Mouse (Mus musculus) embryonic facial prominence, embryonic 11.5 days (tissue): Measurements from ENCODE around the gene Rufy1. TPM values are rescaled to one million over a fixed set of nuclear protein-coding genes. Genes with fewer than 3 reads are reported as not detected.

Experiments used
- ATAC-seq: fragments of 200-750 bp; cut with Nextera tagmentation; replicated peaks from 2 replicates; pipeline ENCODE4 v1.8.0; 2017; ENCODE audit warnings: low read depth; ENCODE audit not compliant: insufficient number of reproducible peaks, low FRiP score, low TSS enrichment
- DNase-seq: peaks from one replicate; pipeline ENCODE4 v3.0.0-alpha.2; 2015; ENCODE audit warnings: low spot score
- H3K27ac ChIP-seq: fragments of 300-500 bp; sonication (generic); replicated peaks from 2 replicates; pipeline ENCODE4 v1.5.1; 2014; ENCODE audit warnings: mild to moderate bottlenecking, low read depth, low read length, control low read depth
- H3K27me3 ChIP-seq: fragments of 300-500 bp; sonication (generic); 2 replicates; pipeline ENCODE4 v1.6.1; 2014; ENCODE audit warnings: mild to moderate bottlenecking, low read length, moderate library complexity, mixed read lengths; ENCODE audit not compliant: control insufficient read depth, insufficient read depth
- H3K36me3 ChIP-seq: fragments of 300-500 bp; sonication (generic); replicated peaks from 2 replicates; pipeline ENCODE4 v1.6.1; 2014; ENCODE audit warnings: low read depth, mild to moderate bottlenecking, low read length, moderate library complexity, mixed read lengths; ENCODE audit not compliant: control insufficient read depth, insufficient read depth
- H3K4me1 ChIP-seq: fragments of 300-500 bp; sonication (generic); 2 replicates; pipeline ENCODE4 v1.6.1; 2014; ENCODE audit warnings: low read length, mixed read lengths; ENCODE audit not compliant: control insufficient read depth, insufficient read depth
- H3K4me2 ChIP-seq: fragments of 300-500 bp; sonication (generic); 2 replicates; pipeline ENCODE4 v1.6.1; 2014; ENCODE audit warnings: low read depth, mild to moderate bottlenecking, control low read depth, low read length, moderate library complexity
- H3K4me3 ChIP-seq: fragments of 300-500 bp; sonication (generic); 2 replicates; pipeline ENCODE4 v1.5.1; 2014; ENCODE audit warnings: low read depth, low read length, control low read depth
- H3K9ac ChIP-seq: fragments of 300-500 bp; sonication (generic); replicated peaks from 2 replicates; pipeline ENCODE4 v1.6.1; 2014; ENCODE audit warnings: mild to moderate bottlenecking, control low read depth, low read length
- H3K9me3 ChIP-seq: fragments of 300-500 bp; sonication (generic); replicated peaks from 2 replicates; pipeline ENCODE4 v1.6.1; 2016; ENCODE audit warnings: mild to moderate bottlenecking, low read length, inconsistent platforms, mixed read lengths; ENCODE audit not compliant: control insufficient read depth
- WGBS: fragments of 180-500 bp; shearing (Covaris S2); extraction: QIAGEN DNeasy Blood & Tissue Kit; methylation state at CpG from one replicate; pipeline ENCODE4 v1.1.7; 2014; 5-methylcytosine and 5-hydroxymethylcytosine counted together
- polyA plus RNA-seq: library from polyadenylated mRNA; unstranded; fragments of >200 nt; fragmentation: Nextera tagmentation; extraction: Ambion mirVana; gene quantifications from 2 replicates; pipeline ENCODE4 v1.2.1, GENCODE M21; 2014

The Rufy1 gene
- polyA plus RNA-seq, 1 experiment from 2014 or later, result 24.4 TPM

DNA sequence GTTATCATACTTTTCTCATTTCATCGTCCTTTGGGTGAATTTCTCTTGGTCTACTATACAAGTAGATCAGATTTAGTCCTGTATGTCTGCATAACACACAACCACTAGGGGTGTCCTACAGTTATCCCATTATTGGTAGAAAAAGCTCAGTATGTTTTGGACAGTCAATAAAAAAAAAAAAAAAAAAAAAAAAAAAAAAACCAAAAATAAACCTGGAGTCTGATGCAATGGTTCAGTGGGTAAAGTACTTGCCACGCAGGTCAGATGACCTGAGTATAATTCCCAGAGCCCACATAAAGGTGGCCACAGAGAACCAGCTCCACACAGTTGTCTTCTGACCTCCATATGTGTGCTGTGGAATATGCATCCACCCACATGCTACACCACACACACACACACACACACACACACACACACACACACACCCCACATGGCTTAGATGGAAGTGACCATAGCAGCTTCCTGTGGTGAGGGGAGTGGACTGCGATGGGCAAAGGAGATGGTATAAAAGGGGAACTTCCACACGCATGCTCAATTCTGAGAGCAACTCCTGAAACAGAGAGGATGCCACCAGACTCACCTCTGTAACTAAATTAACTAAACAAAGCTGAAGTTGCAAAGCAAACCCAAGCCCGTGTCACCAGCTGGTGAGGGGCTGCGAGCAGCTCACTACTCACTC, 15.2 kb downstream of the Rufy1 start:
- Histone ChIP-seq H3K36me3 (no peaks in the 10 kb centered on the region; the same call in 1 of the 2 replicates), H3K27me3 (no peaks in the 10 kb centered on the region), H3K9me3 (no peaks in the 10 kb centered on the region), H3K4me3 (no peak overlapping the region), H3K4me1 (no peaks in the 10 kb centered on the region), H3K4me2 (no peak overlapping the region), H3K9ac (no peak overlapping the region), H3K27ac (no peak overlapping the region)
- WGBS, result 95% methylated on average over 6 of the region's 6 CpGs
- DNase-seq, result no peak
- ATAC-seq, result no peak

DNA sequence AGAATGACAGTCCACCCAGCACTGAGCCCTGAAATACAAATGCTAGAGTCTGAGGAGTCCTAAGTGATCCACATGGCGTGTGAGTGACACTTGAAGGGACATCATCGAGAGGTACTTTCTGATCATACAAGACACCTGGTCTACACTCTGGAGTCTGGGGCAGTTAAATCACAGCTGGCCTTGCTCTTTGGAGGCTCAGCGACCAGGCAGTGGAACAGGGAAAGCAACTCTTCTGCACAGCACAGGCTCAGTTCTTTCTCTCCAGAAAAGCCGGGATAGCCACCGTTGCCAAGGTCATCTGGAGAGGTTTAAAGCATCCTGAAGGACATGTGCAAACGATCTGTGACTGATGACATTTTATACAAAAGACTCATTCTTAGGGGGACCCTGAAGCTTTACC, 23.7 kb downstream of the Rufy1 start:
- Histone ChIP-seq H3K27ac (no peak overlapping the region), H3K4me2 (no peak overlapping the region), H3K36me3 (no peaks in the 10 kb centered on the region; the same call in 1 of the 2 replicates), H3K27me3 (no peaks in the 10 kb centered on the region), H3K9ac (no peak overlapping the region), H3K4me3 (no peak overlapping the region), H3K4me1 (no peaks in the 10 kb centered on the region), H3K9me3 (no peaks in the 10 kb centered on the region)
- DNase-seq (no peak), ATAC-seq (no peak)
- 46% methylated on average over 6 of the region's 6 CpGs for WGBS

DNA sequence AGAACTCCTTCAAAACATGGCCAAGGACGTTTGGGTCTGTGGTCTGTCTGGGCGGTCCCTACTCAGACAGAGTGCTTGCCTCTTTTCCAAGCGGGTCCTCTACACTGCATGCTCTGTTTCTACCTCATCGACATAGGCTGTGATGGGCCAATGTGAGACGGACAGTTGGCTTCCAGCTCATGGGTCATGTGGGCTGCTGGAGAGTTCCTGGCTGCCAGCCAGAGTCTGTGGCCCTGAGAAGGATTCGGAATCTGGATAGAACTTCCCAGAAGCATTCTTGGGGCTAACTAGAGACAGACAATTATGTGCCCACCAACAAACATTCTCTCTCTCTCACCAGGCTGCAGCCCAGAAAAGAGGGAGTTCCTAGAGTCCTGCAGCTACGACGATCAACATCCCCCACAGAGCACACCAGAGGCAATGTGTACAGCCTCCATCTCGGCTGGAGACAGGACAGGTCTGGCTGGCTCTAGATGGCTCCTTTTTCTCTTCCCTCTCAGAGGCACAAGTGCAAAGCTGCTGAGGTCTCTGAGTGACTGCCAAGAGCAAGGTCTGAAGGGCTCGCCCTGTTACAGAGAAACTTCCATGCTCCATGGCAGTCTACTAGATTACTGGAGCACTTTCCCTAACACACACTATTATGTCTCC, 27.4 kb downstream of the Rufy1 start:
- Histone ChIP-seq H3K36me3 (peaks cover 10% of the 10 kb centered on the region; the same call in 1 of the 2 replicates), H3K9ac (no peak overlapping the region), H3K4me3 (no peak overlapping the region), H3K27me3 (no peaks in the 10 kb centered on the region), H3K4me1 (no peaks in the 10 kb centered on the region), H3K27ac (no peak overlapping the region), H3K9me3 (no peaks in the 10 kb centered on the region), H3K4me2 (no peak overlapping the region)
- WGBS, result 81% methylated on average over 10 of the region's 10 CpGs
- DNase-seq, result no peak
- ATAC-seq, result no peak

DNA sequence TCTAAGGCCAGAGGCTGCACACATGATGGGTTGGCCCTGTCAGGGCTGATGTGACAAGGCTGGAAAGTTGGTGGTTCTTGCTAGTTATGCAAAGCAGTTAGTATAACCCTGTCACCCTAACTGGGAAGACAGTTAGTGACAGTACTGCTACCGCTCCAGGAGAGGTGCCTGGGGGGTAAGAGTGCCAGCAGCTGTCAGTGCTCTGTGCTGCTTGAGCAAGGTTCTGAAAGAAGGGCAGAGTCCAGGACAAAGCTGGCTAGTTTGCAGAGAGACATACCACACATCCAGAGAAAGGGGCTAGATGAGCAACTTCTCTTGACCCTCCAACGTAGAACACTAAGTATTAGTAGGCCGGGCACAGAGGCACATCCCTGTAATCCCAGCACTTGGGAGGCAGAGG, 28.4 kb downstream of the Rufy1 start:
- no peak overlapping the region for H3K9ac ChIP-seq
- no peak for DNase-seq

DNA sequence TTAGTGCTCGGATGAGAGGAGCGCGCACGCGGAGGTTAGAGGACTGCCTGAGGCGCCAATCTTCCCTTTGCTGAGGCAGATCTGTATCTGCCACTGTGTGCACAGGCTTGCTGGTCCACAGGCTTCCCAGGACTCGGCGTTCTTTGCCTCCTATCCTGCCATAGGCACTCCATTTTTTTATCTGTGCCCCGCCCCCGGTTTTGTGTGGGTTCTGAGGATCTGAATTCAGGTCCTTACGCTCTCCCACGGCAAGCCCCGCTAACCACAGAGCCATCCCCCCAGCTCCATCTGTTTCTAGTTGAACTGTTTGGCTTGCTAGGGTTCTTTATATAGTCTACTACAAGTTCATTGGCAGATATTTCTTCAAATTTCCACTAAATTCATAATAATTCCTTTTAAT, 32.1 kb downstream of the Rufy1 start:
- Histone ChIP-seq H3K4me2 (no peak overlapping the region), H3K9ac (no peak overlapping the region), H3K4me1 (no peaks in the 10 kb centered on the region), H3K9me3 (no peaks in the 10 kb centered on the region), H3K4me3 (no peak overlapping the region), H3K36me3 (peaks cover 10% of the 10 kb centered on the region; the same call in 1 of the 2 replicates), H3K27ac (no peak overlapping the region), H3K27me3 (no peaks in the 10 kb centered on the region)
- no peak for DNase-seq
- no peak for ATAC-seq
- WGBS, result 87% methylated on average over 13 of the region's 13 CpGs

More for the DNA sequence above, 28.4 kb downstream of the Rufy1 start:
- no peaks in the 10 kb centered on the region for H3K27me3 ChIP-seq
- no peak for ATAC-seq
- no peak overlapping the region for H3K4me2 ChIP-seq
- H3K36me3 ChIP-seq, result peaks cover 10% of the 10 kb centered on the region; the same call in 1 of the 2 replicates
- H3K4me3 ChIP-seq, result no peak overlapping the region
- WGBS, result 93% methylated on average over 3 of the region's 3 CpGs
- no peak overlapping the region for H3K27ac ChIP-seq
- H3K4me1 ChIP-seq, result no peaks in the 10 kb centered on the region
- no peaks in the 10 kb centered on the region for H3K9me3 ChIP-seq

GRCm38 (mm10) chr11:50397316-50397715, 33.6 kb downstream of the Rufy1 start:
- 85% methylated on average over 8 of the region's 9 CpGs for WGBS
- no peak for ATAC-seq
- no peak overlapping the region for H3K4me3 ChIP-seq
- H3K36me3 ChIP-seq, result peaks cover 10% of the 10 kb centered on the region; the same call in 1 of the 2 replicates
- H3K4me2 ChIP-seq, result no peak overlapping the region
- 0 out of 2 replicates have a peak overlapping the region, but pooled peaks have one; percentile 16 for H3K27ac ChIP-seq
- no peaks in the 10 kb centered on the region for H3K9me3 ChIP-seq
- no peaks in the 10 kb centered on the region for H3K4me1 ChIP-seq
- DNase-seq, result no peak
- H3K9ac ChIP-seq, result no peak overlapping the region
- H3K27me3 ChIP-seq, result no peaks in the 10 kb centered on the region

DNA sequence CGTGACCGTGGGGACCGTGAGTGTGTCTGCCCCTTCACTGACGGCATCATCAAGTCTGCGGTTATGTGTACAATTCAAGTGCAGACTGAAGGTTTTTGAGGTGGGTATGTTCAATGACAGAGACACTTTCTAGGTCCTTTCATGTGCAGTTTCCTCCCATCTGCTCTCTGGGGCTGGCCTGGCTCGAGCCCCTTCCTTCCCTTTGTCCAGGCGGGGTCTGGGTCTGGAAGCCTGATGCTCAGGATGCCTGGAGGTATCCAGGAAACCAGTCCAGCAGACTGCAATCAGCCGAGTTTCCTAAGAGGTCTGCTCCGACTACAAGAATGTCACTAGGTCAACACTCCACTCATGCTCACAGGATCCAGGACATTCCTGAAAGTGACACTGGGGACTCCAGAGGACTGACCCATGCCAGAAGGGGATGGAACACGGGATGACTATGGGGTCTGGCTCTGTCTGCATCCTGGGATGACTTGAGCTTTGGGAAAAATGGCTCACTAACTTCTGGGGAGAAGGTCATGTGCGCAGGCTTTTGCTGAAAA, 34.1 kb downstream of the Rufy1 start:
- no peak for DNase-seq
- no peak overlapping the region for H3K27ac ChIP-seq
- no peak overlapping the region for H3K4me3 ChIP-seq
- H3K27me3 ChIP-seq, result no peaks in the 10 kb centered on the region
- ATAC-seq, result no peak
- peaks cover 10% of the 10 kb centered on the region; the same call in 1 of the 2 replicates for H3K36me3 ChIP-seq
- H3K9ac ChIP-seq, result no peak overlapping the region
- H3K9me3 ChIP-seq, result no peaks in the 10 kb centered on the region
- 73% methylated on average over 11 of the region's 11 CpGs for WGBS
- no peak overlapping the region for H3K4me2 ChIP-seq
- H3K4me1 ChIP-seq, result no peaks in the 10 kb centered on the region

DNA sequence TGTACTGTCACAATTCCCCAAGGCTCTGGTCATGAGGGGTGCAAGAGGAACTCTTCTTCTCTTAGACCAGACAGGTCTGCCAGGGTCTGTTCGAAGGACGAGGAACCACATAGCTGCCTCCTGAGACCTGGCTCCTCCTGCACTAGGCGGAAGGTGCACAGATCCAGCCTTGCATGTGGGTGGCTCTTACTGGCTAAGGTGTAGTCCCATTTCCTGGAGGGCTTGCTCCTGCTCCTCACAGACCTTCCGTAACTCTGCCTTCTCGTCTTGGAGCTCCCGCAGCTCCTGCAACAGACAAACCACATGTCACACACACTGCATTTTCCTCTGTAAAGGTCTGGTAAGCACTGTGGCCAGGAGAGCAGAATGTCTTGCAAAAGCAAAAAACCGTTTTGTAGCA, 36.2 kb downstream of the Rufy1 start:
- no peak for ATAC-seq
- no peak for DNase-seq
- no peak overlapping the region for H3K4me2 ChIP-seq
- no peaks in the 10 kb centered on the region for H3K27me3 ChIP-seq
- H3K4me3 ChIP-seq, result no peak overlapping the region
- H3K36me3 ChIP-seq, result no peaks in the 10 kb centered on the region; the same call in 1 of the 2 replicates
- no peak overlapping the region for H3K27ac ChIP-seq
- no peaks in the 10 kb centered on the region for H3K4me1 ChIP-seq
- no peaks in the 10 kb centered on the region for H3K9me3 ChIP-seq
- 84% methylated on average over 7 of the region's 7 CpGs for WGBS
- H3K9ac ChIP-seq, result no peak overlapping the region
